Mouse (Mus musculus) T-helper 1 cell (primary cell): ENCODE measurements around the gene Cfb.

Experiments used
- in situ Hi-C: fragments of 300-600 bp; cut with MboI, MseI; formaldehyde crosslinking; loops from one replicate; pipeline ENCODE4 v1.15.1; 2025; ENCODE audit warnings: high pct_unique_total_duplicates

The Cfb gene

GRCm38 (mm10) chr17:34884704-34885103, 22.4 kb upstream of the Cfb start:
- in situ Hi-C loops: no loop called here

- in situ Hi-C loops: no loop called here
Measured at GRCm38 (mm10) chr17:34883332-34883731, 21.0 kb upstream of the Cfb start.

GRCm38 (mm10) chr17:34881683-34882310, 19.5 kb upstream of the Cfb start, which contains the start of gene Gm20547:
Gene Gm20547 (minus strand): TSS chr17:34882042.
- in situ Hi-C loops: no loop called here

GRCm38 (mm10) chr17:34881166-34881565, 18.8 kb upstream of the Cfb start:
- in situ Hi-C loops: no loop called here

GRCm38 (mm10) chr17:34879336-34879879, 17.1 kb upstream of the Cfb start, which contains the start of gene Zbtb12:
Gene Zbtb12 (plus strand): TSS chr17:34879483.
- in situ Hi-C loops: no loop called here

- in situ Hi-C loops: no loop called here
Measured at GRCm38 (mm10) chr17:34874321-34874720, 12.0 kb upstream of the Cfb start.

GRCm38 (mm10) chr17:34865981-34866380, 3.7 kb upstream of the Cfb start:
- in situ Hi-C loops: no loop called here

- in situ Hi-C loops: no loop called here
Measured at GRCm38 (mm10) chr17:34861704-34862415, 458 bp downstream of the Cfb start.

- in situ Hi-C loops: no loop called here
Measured at GRCm38 (mm10) chr17:34860514-34860913, 1.8 kb downstream of the Cfb start.

GRCm38 (mm10) chr17:34858670-34859069, 3.6 kb downstream of the Cfb start:
- in situ Hi-C loops: loop anchor here (10.0 kb wide), 1 partner anchor 56 kb away; the partner anchor contains the start of gene Slc44a4

- in situ Hi-C loops: loop anchor here (10.0 kb wide), 1 partner anchor 59 kb away; the partner anchor contains the start of gene Slc44a4
Measured at GRCm38 (mm10) chr17:34855825-34856224, 6.5 kb downstream of the Cfb start.

GRCm38 (mm10) chr17:34854761-34855160, 7.6 kb downstream of the Cfb start:
- in situ Hi-C loops: loop anchor here (10.0 kb wide), 1 partner anchor 60 kb away; the partner anchor contains the start of gene Slc44a4

GRCm38 (mm10) chr17:34853511-34853910, 8.8 kb downstream of the Cfb start:
- in situ Hi-C loops: loop anchor here (10.0 kb wide), 1 partner anchor 61 kb away; the partner anchor contains the start of gene Slc44a4

- in situ Hi-C loops: loop anchor here (10.0 kb wide), 1 partner anchor 64 kb away; the partner anchor contains the start of gene Slc44a4
Measured at GRCm38 (mm10) chr17:34850517-34851125, 11.7 kb downstream of the Cfb start.

- in situ Hi-C loops: loop anchor here (10.0 kb wide), 1 partner anchor 65 kb away; the partner anchor contains the start of gene Slc44a4
Measured at GRCm38 (mm10) chr17:34849722-34850516, 12.4 kb downstream of the Cfb start, which contains the start of the genes Skiv2l and Nelfe. Gene Skiv2l (minus strand): TSS chr17:34850210. Gene Nelfe (plus strand): TSS chr17:34850391.

- in situ Hi-C loops: no loop called here
Measured at GRCm38 (mm10) chr17:34847615-34848014, 14.7 kb downstream of the Cfb start.

- in situ Hi-C loops: no loop called here
Measured at GRCm38 (mm10) chr17:34847192-34847591, 15.1 kb downstream of the Cfb start.

GRCm38 (mm10) chr17:34844884-34845283, 17.4 kb downstream of the Cfb start:
- in situ Hi-C loops: no loop called here

- in situ Hi-C loops: no loop called here
Measured at GRCm38 (mm10) chr17:34840736-34841307, 21.5 kb downstream of the Cfb start.

- in situ Hi-C loops: no loop called here
Measured at GRCm38 (mm10) chr17:34838785-34839184, 23.5 kb downstream of the Cfb start.
